18 mouse cellular contexts compared by ENCODE assay signal in genomic region chr15:49650549-49651180, GRCm38 (mm10).
A peak's percentile ranks its signal among the peaks of the same experiment; 100 is the strongest.
DNase-seq lines count a peak whose midpoint lies in the region; ATAC-seq and TF ChIP-seq lines count a peak whose summit lies in the region.
"Had no signal": no experiment of that assay in that cellular context is flagged by ENCODE, and none has a peak within 500 bp of the region (broad histone marks: within the 10 kb centered on the region; RNA-seq: fewer than 3 reads in every experiment).

No protein-coding gene starts in this region.

- no peak overlapping the region for H3K4me2 ChIP-seq in embryonic facial prominence, embryonic 14.5 days (ENCODE audit: low read depth, low read length)
- H3K4me2 ChIP-seq in lung, embryonic 14.5 days, result no peak overlapping the region
- H3K4me2 ChIP-seq in forebrain, embryonic 16.5 days (ENCODE audit: low read length), result no peak overlapping the region
- H3K4me2 ChIP-seq in midbrain, embryonic 15.5 days, result no peak overlapping the region
- H3K4me2 ChIP-seq: embryonic facial prominence, embryonic 13.5 days; liver, embryonic 15.5 days had no signal

- H3K27ac ChIP-seq in embryonic facial prominence, embryonic 14.5 days (replicated peaks; ENCODE audit: low read depth, low read length), result no peak overlapping the region
- H3K27ac ChIP-seq in embryonic facial prominence, embryonic 10.5 days (replicated peaks), result no peak overlapping the region
- no peak overlapping the region for H3K27ac ChIP-seq in lung, embryonic 14.5 days (ENCODE audit: low read depth)
- H3K27ac ChIP-seq in forebrain, embryonic 16.5 days (ENCODE audit: low read length), result no peak overlapping the region
- no peak overlapping the region for H3K27ac ChIP-seq in midbrain, embryonic 15.5 days
- H3K27ac ChIP-seq: embryonic facial prominence, embryonic 13.5 days; heart, adult 2 months; liver, embryonic 15.5 days had no signal

- H3K27me3 ChIP-seq in embryonic facial prominence, embryonic 14.5 days (replicated peaks; ENCODE audit: control insufficient read depth, insufficient read depth, low read length), result no peaks in the 10 kb centered on the region
- no peaks in the 10 kb centered on the region for H3K27me3 ChIP-seq in embryonic facial prominence, embryonic 10.5 days (replicated peaks; ENCODE audit: low read depth, poor library complexity, severe bottlenecking)
- no peaks in the 10 kb centered on the region for H3K27me3 ChIP-seq in lung, embryonic 14.5 days (ENCODE audit: insufficient read depth, low read length)
- H3K27me3 ChIP-seq in forebrain, embryonic 16.5 days (replicated peaks; ENCODE audit: control insufficient read depth, insufficient read depth, low read length), result no peaks in the 10 kb centered on the region
- H3K27me3 ChIP-seq in midbrain, embryonic 15.5 days (replicated peaks), result no peaks in the 10 kb centered on the region
- H3K27me3 ChIP-seq: embryonic facial prominence, embryonic 13.5 days; liver, embryonic 15.5 days had no signal

- no peaks in the 10 kb centered on the region for H3K9me3 ChIP-seq in embryonic facial prominence, embryonic 14.5 days (ENCODE audit: control insufficient read depth, low read length)
- H3K9me3 ChIP-seq in embryonic facial prominence, embryonic 10.5 days, result no peaks in the 10 kb centered on the region
- no peaks in the 10 kb centered on the region for H3K9me3 ChIP-seq in lung, embryonic 14.5 days (ENCODE audit: low read depth, low read length)
- no peaks in the 10 kb centered on the region for H3K9me3 ChIP-seq in forebrain, embryonic 16.5 days (ENCODE audit: control insufficient read depth, low read length)
- no peaks in the 10 kb centered on the region for H3K9me3 ChIP-seq in midbrain, embryonic 15.5 days
- H3K9me3 ChIP-seq: embryonic facial prominence, embryonic 13.5 days; liver, embryonic 15.5 days had no signal

- no peak for ATAC-seq in embryonic facial prominence, embryonic 14.5 days (ENCODE audit: low read depth)
- no peak for ATAC-seq in lung, embryonic 14.5 days (ENCODE audit: insufficient read depth)
- ATAC-seq in forebrain, embryonic 16.5 days, result peak; percentile 95
- peak; percentile 86 for ATAC-seq in midbrain, embryonic 15.5 days (replicated peaks)

- TF ChIP-seq CTCF in lung, embryonic 14.5 days (IDR thresholded peaks at IDR 0.05; ENCODE audit: low read depth), result no peak

- H3K4me1 ChIP-seq in embryonic facial prominence, embryonic 14.5 days (ENCODE audit: control insufficient read depth, insufficient read depth, low read length), result no peaks in the 10 kb centered on the region
- no peaks in the 10 kb centered on the region for H3K4me1 ChIP-seq in embryonic facial prominence, embryonic 10.5 days
- no peaks in the 10 kb centered on the region for H3K4me1 ChIP-seq in lung, embryonic 14.5 days (ENCODE audit: insufficient read depth)
- peaks cover 4% of the 10 kb centered on the region; the same call in 1 of the 2 replicates for H3K4me1 ChIP-seq in forebrain, embryonic 16.5 days (replicated peaks; ENCODE audit: control insufficient read depth, insufficient read depth, low read length)
- no peaks in the 10 kb centered on the region for H3K4me1 ChIP-seq in midbrain, embryonic 15.5 days
- H3K4me1 ChIP-seq: embryonic facial prominence, embryonic 13.5 days; liver, embryonic 15.5 days had no signal

- 50% methylated on average over 2 of the region's 2 CpGs for WGBS in embryonic facial prominence, embryonic 14.5 days
- 84% methylated on average over 2 of the region's 2 CpGs for WGBS in embryonic facial prominence, embryonic 10.5 days
- whole genome bisulfite sequencing in lung, embryonic 14.5 days, result 48% methylated on average over 2 of the region's 2 CpGs
- WGBS in forebrain, embryonic 16.5 days, result 37% methylated on average over 2 of the region's 2 CpGs
- 51% methylated on average over 2 of the region's 2 CpGs for WGBS in midbrain, embryonic 15.5 days

- H3K36me3 ChIP-seq in embryonic facial prominence, embryonic 14.5 days (ENCODE audit: control insufficient read depth, insufficient read depth, low read length), result no peaks in the 10 kb centered on the region
- H3K36me3 ChIP-seq in embryonic facial prominence, embryonic 10.5 days (replicated peaks), result no peaks in the 10 kb centered on the region
- H3K36me3 ChIP-seq in lung, embryonic 14.5 days (ENCODE audit: insufficient read depth), result no peaks in the 10 kb centered on the region
- no peaks in the 10 kb centered on the region for H3K36me3 ChIP-seq in forebrain, embryonic 16.5 days (ENCODE audit: control insufficient read depth, insufficient read depth)
- no peaks in the 10 kb centered on the region for H3K36me3 ChIP-seq in midbrain, embryonic 15.5 days (replicated peaks)
- H3K36me3 ChIP-seq: embryonic facial prominence, embryonic 13.5 days; liver, embryonic 15.5 days had no signal

- peak; percentile 50 for DNase-seq in embryonic facial prominence, embryonic 14.5 days (ENCODE audit: low spot score)
- no peak for DNase-seq in embryonic facial prominence, embryonic 10.5 days (ENCODE audit: low spot score)
- peak; percentile 17 for DNase-seq in lung, embryonic 14.5 days
- no peak for DNase-seq in lung, postnatal 25 days (ENCODE audit: low spot score)
- DNase-seq in adrenal gland, adult 18-20 months (ENCODE audit: low spot score in 2 of 2), result no peak
- DNase-seq in embryo, embryonic 9.5 days (ENCODE audit: extremely low spot score), result no peak
- DNase-seq: adrenal gland, adult 8-10 months; cerebellum, adult 18-20 months; heart, adult 2 months; kidney, adult 8-10 months; kidney, postnatal 36 days; lung, postnatal 14 days; right cerebral cortex, adult 18-20 months; thymus, adult 2 months had no signal

- no peak overlapping the region for H3K9ac ChIP-seq in embryonic facial prominence, embryonic 14.5 days (ENCODE audit: low read depth, low read length)
- no peak overlapping the region for H3K9ac ChIP-seq in lung, embryonic 14.5 days
- no peak overlapping the region for H3K9ac ChIP-seq in forebrain, embryonic 16.5 days (replicated peaks; ENCODE audit: low read depth, low read length)
- H3K9ac ChIP-seq in midbrain, embryonic 15.5 days, result no peak overlapping the region
- H3K9ac ChIP-seq: embryonic facial prominence, embryonic 13.5 days; liver, embryonic 15.5 days had no signal

- H3K4me3 ChIP-seq in embryonic facial prominence, embryonic 14.5 days (ENCODE audit: low read depth, low read length), result no peak overlapping the region
- no peak overlapping the region for H3K4me3 ChIP-seq in embryonic facial prominence, embryonic 10.5 days
- no peak overlapping the region for H3K4me3 ChIP-seq in lung, embryonic 14.5 days (ENCODE audit: low read depth, low read length)
- no peak overlapping the region for H3K4me3 ChIP-seq in forebrain, embryonic 16.5 days (replicated peaks; ENCODE audit: low read length)
- no peak overlapping the region for H3K4me3 ChIP-seq in midbrain, embryonic 15.5 days
- H3K4me3 ChIP-seq: embryonic facial prominence, embryonic 13.5 days; heart, adult 2 months; liver, embryonic 15.5 days had no signal

Comparison
In these comparisons a context has a peak if more than half of its experiments do, and no peak if none do; other contexts are left out.
1. DNase-seq: peak in embryonic facial prominence, embryonic 14.5 days (single experiment) and lung, embryonic 14.5 days (single experiment); none in embryonic facial prominence, embryonic 10.5 days (single experiment), lung, postnatal 25 days (single experiment), adrenal gland, adult 18-20 months (0 of 2) and embryo, embryonic 9.5 days (single experiment).
2. ATAC-seq: peak in forebrain, embryonic 16.5 days (single experiment) and midbrain, embryonic 15.5 days (single experiment); none in embryonic facial prominence, embryonic 14.5 days (single experiment) and lung, embryonic 14.5 days (single experiment).